In genomic region chr5:45449206-45449605, GRCm38 (mm10) we compare ENCODE assay signal across 8 mouse cellular contexts. TPM values are rescaled to one million over a fixed set of nuclear protein-coding genes. Genes with fewer than 3 reads are reported as not detected.
DNase-seq lines count a peak whose midpoint lies in the region; ATAC-seq and TF ChIP-seq lines count a peak whose summit lies in the region.

No protein-coding gene starts in this region.

- TF ChIP-seq POLR2A in heart, adult 2 months (IDR thresholded peaks at IDR 0.05; ENCODE audit: insufficient read depth, low read depth, low read length), result no peak

- intact Hi-C loops in heart, adult 2 months (cut with DNase I), result loop anchor here (5.0 kb wide), 2 partner anchors 408 to 1222 kb away; partner anchors contain the start of genes Lcorl and Tapt1
- intact Hi-C loops in heart, postnatal 14 days (cut with DNase I), result loop anchor here (2.0 kb wide), 1 partner anchor 72 kb away; the partner anchor contains the start of gene Med28

- no peak for TF ChIP-seq CTCF in heart, adult 2 months (IDR thresholded peaks at IDR 0.05)

- no peaks in the 10 kb centered on the region for H3K79me2 ChIP-seq in heart, adult 2 months (replicated peaks; ENCODE audit: control insufficient read depth, insufficient read depth, low read length)

- WGBS in heart, adult 2 months, result 3% methylated on average over 8 of the region's 8 CpGs
- 3% methylated on average over 8 of the region's 8 CpGs for WGBS in embryonic facial prominence, embryonic 15.5 days
- WGBS in limb, embryonic 15.5 days, result 2% methylated on average over 8 of the region's 8 CpGs

- peak overlapping the region; percentile 10 for H3K9ac ChIP-seq in heart, adult 2 months (ENCODE audit: low read depth, low read length)
- peak overlapping the region; percentile 56 for H3K9ac ChIP-seq in embryonic facial prominence, embryonic 15.5 days
- H3K9ac ChIP-seq in limb, embryonic 15.5 days, result peak overlapping the region; percentile 61

- peak overlapping the region; percentile 86 for H3K4me2 ChIP-seq in embryonic facial prominence, embryonic 15.5 days (replicated peaks)
- peak overlapping the region; percentile 95 for H3K4me2 ChIP-seq in limb, embryonic 15.5 days

- H3K4me1 ChIP-seq in heart, adult 2 months (ENCODE audit: control insufficient read depth, insufficient read depth, low read length), result peaks cover 6% of the 10 kb centered on the region
- peaks cover 16% of the 10 kb centered on the region for H3K4me1 ChIP-seq in embryonic facial prominence, embryonic 15.5 days
- H3K4me1 ChIP-seq in limb, embryonic 15.5 days, result peaks cover 14% of the 10 kb centered on the region

- peak overlapping the region; percentile 74 for H3K27ac ChIP-seq in heart, adult 2 months
- H3K27ac ChIP-seq in embryonic facial prominence, embryonic 15.5 days (replicated peaks), result no peak overlapping the region
- no peak overlapping the region for H3K27ac ChIP-seq in limb, embryonic 15.5 days

- peak in 1 of 2 experiments; percentile 4 for DNase-seq in heart, adult 2 months
- DNase-seq in heart, postnatal 14 days, result no peak
- peak; percentile 1 to 4 for DNase-seq in CD8-positive naive resting alpha-beta T cell, adult 2 months (ENCODE audit: low read depth in 2 of 2, low spot score in 2 of 2)
- peak; percentile 18 for DNase-seq in splenic B cell, adult 2 months (ENCODE audit: low read depth, low spot score)
- no peak for DNase-seq in adrenal gland, adult 8-10 months
- DNase-seq in urinary bladder, postnatal 10 days (ENCODE audit: low spot score), result no peak

- H3K4me3 ChIP-seq in heart, adult 2 months, result peak overlapping the region; percentile 89
- H3K4me3 ChIP-seq in embryonic facial prominence, embryonic 15.5 days (replicated peaks), result peak overlapping the region; percentile 62
- peak overlapping the region; percentile 74 for H3K4me3 ChIP-seq in limb, embryonic 15.5 days

- no peaks in the 10 kb centered on the region for H3K27me3 ChIP-seq in heart, adult 2 months (ENCODE audit: control insufficient read depth, insufficient read depth, low read length)
- no peaks in the 10 kb centered on the region for H3K27me3 ChIP-seq in embryonic facial prominence, embryonic 15.5 days
- no peaks in the 10 kb centered on the region for H3K27me3 ChIP-seq in limb, embryonic 15.5 days
- no peaks in the 10 kb centered on the region; the same call in 1 of the 2 replicates for H3K27me3 ChIP-seq in splenic B cell, adult 2 months (ENCODE audit: control insufficient read depth, insufficient read depth, low read length, poor library complexity, severe bottlenecking)

- no peak for ATAC-seq in embryonic facial prominence, embryonic 15.5 days (ENCODE audit: insufficient number of reproducible peaks, low FRiP score, low TSS enrichment, low read depth)
- no peak for ATAC-seq in limb, embryonic 15.5 days (ENCODE audit: insufficient number of reproducible peaks, low FRiP score, low TSS enrichment, low read depth)

- H3K9me3 ChIP-seq in embryonic facial prominence, embryonic 15.5 days (replicated peaks), result no peaks in the 10 kb centered on the region
- H3K9me3 ChIP-seq in limb, embryonic 15.5 days, result no peaks in the 10 kb centered on the region

- no peak for TF ChIP-seq EP300 in heart, adult 2 months (IDR thresholded peaks at IDR 0.05; ENCODE audit: insufficient read depth, low read depth, low read length)

- H3K36me3 ChIP-seq in heart, adult 2 months (ENCODE audit: control insufficient read depth, insufficient read depth, low read length), result no peaks in the 10 kb centered on the region
- 0 out of 2 replicates have a peak, but pooled peaks cover 7% of the 10 kb centered on the region for H3K36me3 ChIP-seq in embryonic facial prominence, embryonic 15.5 days
- peaks cover 5% of the 10 kb centered on the region; the same call in 1 of the 2 replicates for H3K36me3 ChIP-seq in limb, embryonic 15.5 days
- no peaks in the 10 kb centered on the region for H3K36me3 ChIP-seq in splenic B cell, adult 2 months (ENCODE audit: control insufficient read depth, insufficient read depth, low read length, poor library complexity, severe bottlenecking)

RNA-seq across cellular contexts. Expression of gene Qdpr, which starts 0.8 kb away (rescaled TPM):
- total RNA-seq in heart, adult 2 months (2021), result 10 to 100 TPM; 73.9 to 86.0 TPM
- 58.3 and 95.5 TPM in 2 replicates for polyA plus RNA-seq in heart, adult 2 months (2012; rRNA removed)
- 10 to 100 TPM; 69.2 to 73.7 TPM for total RNA-seq in heart, postnatal 14 days (2021)
- polyA plus RNA-seq in embryonic facial prominence, embryonic 15.5 days (2015; fragmentation: Nextera tagmentation; extraction: Ambion mirVana), result 122 and 126 TPM in 2 replicates
- polyA plus RNA-seq in limb, embryonic 15.5 days (2015; fragmentation: Nextera tagmentation; extraction: Ambion mirVana), result 103 and 109 TPM in 2 replicates
- total RNA-seq in adrenal gland, adult 8-10 months (2022), result 100 to 1,000 TPM; 112 to 136 (median 124) TPM

RNA-seq across cellular contexts. Expression of gene Clrn2, which starts 4.3 kb away (rescaled TPM):
- total RNA-seq in heart, adult 2 months (2021), result not detected
- not detected in 2 replicates for polyA plus RNA-seq in heart, adult 2 months (2012; rRNA removed)
- not detected for total RNA-seq in heart, postnatal 14 days (2021)
- polyA plus RNA-seq in embryonic facial prominence, embryonic 15.5 days (2015; fragmentation: Nextera tagmentation; extraction: Ambion mirVana), result 0.17 and 0.24 TPM in 2 replicates
- polyA plus RNA-seq in limb, embryonic 15.5 days (2015; fragmentation: Nextera tagmentation; extraction: Ambion mirVana), result not detected in 2 replicates
- not detected for total RNA-seq in adrenal gland, adult 8-10 months (2022)

RNA-seq across cellular contexts. Expression of gene Lap3, which starts 44.0 kb away (rescaled TPM):
- 100 to 1,000 TPM in 1 of 2 experiments, 10 to 100 TPM in 1; 98.4 to 107 TPM for total RNA-seq in heart, adult 2 months (2021)
- 24.0 and 32.9 TPM in 2 replicates for polyA plus RNA-seq in heart, adult 2 months (2012; rRNA removed)
- total RNA-seq in heart, postnatal 14 days (2021), result 10 to 100 TPM; 68.9 to 75.3 TPM
- polyA plus RNA-seq in embryonic facial prominence, embryonic 15.5 days (2015; fragmentation: Nextera tagmentation; extraction: Ambion mirVana), result 67.7 and 68.7 TPM in 2 replicates
- 59.8 and 66.2 TPM in 2 replicates for polyA plus RNA-seq in limb, embryonic 15.5 days (2015; fragmentation: Nextera tagmentation; extraction: Ambion mirVana)
- total RNA-seq in adrenal gland, adult 8-10 months (2022), result 10 to 100 TPM; 48.6 to 67.8 (median 56.1) TPM

Comparison
In these comparisons a context has a peak if more than half of its experiments do, and no peak if none do; other contexts are left out.
1. DNase-seq: peak in CD8-positive naive resting alpha-beta T cell, adult 2 months (2 of 2) and splenic B cell, adult 2 months (single experiment); none in heart, postnatal 14 days (0 of 2), adrenal gland, adult 8-10 months (single experiment) and urinary bladder, postnatal 10 days (single experiment).
2. H3K9ac ChIP-seq: peak in every context shown above with its lines; median percentile 61 in limb, embryonic 15.5 days; 56 in embryonic facial prominence, embryonic 15.5 days; 10 in heart, adult 2 months.
3. Peak in every context shown above with its lines, with median percentiles within 50 percentile points of each other: H3K4me3 ChIP-seq.